In genomic region chr4:88302291-88302690, GRCm38 (mm10) we compare ENCODE assay signal across 9 mouse cellular contexts.
A peak's percentile ranks its signal among the peaks of the same experiment; 100 is the strongest.
DNase-seq lines count a peak whose midpoint lies in the region; ATAC-seq lines count a peak whose summit lies in the region.
"Had no signal": no experiment of that assay in that cellular context is flagged by ENCODE, and none has a peak within 500 bp of the region (broad histone marks: within the 10 kb centered on the region; RNA-seq: fewer than 3 reads in every experiment).

No protein-coding gene starts in this region.

- H3K4me2 ChIP-seq in neural tube, embryonic 12.5 days (replicated peaks) = no peak overlapping the region
- H3K4me2 ChIP-seq: limb, embryonic 13.5 days had no signal

- no peak overlapping the region for H3K27ac ChIP-seq in neural tube, embryonic 12.5 days
- H3K27ac ChIP-seq: limb, embryonic 13.5 days had no signal

- H3K9me3 ChIP-seq in neural tube, embryonic 12.5 days = no peaks in the 10 kb centered on the region
- H3K9me3 ChIP-seq: limb, embryonic 13.5 days had no signal

- H3K4me3 ChIP-seq in neural tube, embryonic 12.5 days = no peak overlapping the region
- H3K4me3 ChIP-seq: limb, embryonic 13.5 days had no signal

- peaks cover 7% of the 10 kb centered on the region; the same call in 1 of the 2 replicates for H3K4me1 ChIP-seq in neural tube, embryonic 12.5 days
- H3K4me1 ChIP-seq: limb, embryonic 13.5 days had no signal

- intact Hi-C loops in heart, postnatal 25 days (cut with DNase I) = loop anchor here (1.0 to 2.0 kb wide), 2 partner anchors 517 to 934 kb away; no protein-coding TSS in a partner anchor

- H3K27me3 ChIP-seq in neural tube, embryonic 12.5 days (replicated peaks) = no peaks in the 10 kb centered on the region
- H3K27me3 ChIP-seq: limb, embryonic 13.5 days had no signal

- 0 out of 2 replicates have a peak, but pooled peaks have one; percentile 29 for ATAC-seq in neural tube, embryonic 12.5 days (ENCODE audit: low FRiP score, low read depth)
- peak; percentile 81 for ATAC-seq in megakaryocyte-erythroid progenitor cell, adult 5-6 weeks (replicated peaks; ENCODE audit: low FRiP score, low TSS enrichment, poor library complexity, severe bottlenecking)

- DNase-seq in heart, adult 18-20 months = peak; percentile 7 to 35
- no peak for DNase-seq in heart, postnatal 25 days (ENCODE audit: low spot score)
- no peak for DNase-seq in neural tube, embryonic 10.5 days (ENCODE audit: extremely low spot score, low spot score)
- peak; percentile 11 for DNase-seq in cerebellum, adult 9-11 months
- no peak for DNase-seq in urinary bladder, postnatal 10 days (ENCODE audit: low spot score)
- no peak for DNase-seq in urinary bladder, postnatal 25 days (ENCODE audit: low spot score)

- no peak overlapping the region for H3K9ac ChIP-seq in neural tube, embryonic 12.5 days
- H3K9ac ChIP-seq: limb, embryonic 13.5 days had no signal

- no peaks in the 10 kb centered on the region for H3K36me3 ChIP-seq in neural tube, embryonic 12.5 days
- H3K36me3 ChIP-seq: limb, embryonic 13.5 days had no signal

Comparison
In these comparisons a context has a peak if more than half of its experiments do, and no peak if none do; other contexts are left out.
1. DNase-seq: peak in heart, adult 18-20 months (2 of 2) and cerebellum, adult 9-11 months (single experiment); none in heart, postnatal 25 days (single experiment), neural tube, embryonic 10.5 days (single experiment), urinary bladder, postnatal 10 days (single experiment) and urinary bladder, postnatal 25 days (single experiment).